Mouse (Mus musculus) myocyte (in vitro differentiated cells): ENCODE measurements around the gene Fam214b.

Source experiments
- E2F4 ChIP-seq: IDR thresholded peaks from one replicate; pipeline ENCODE4 v1.6.1; 2011; ENCODE audit warnings: mild to moderate bottlenecking, control low read depth, moderate library complexity; ENCODE audit not compliant: insufficient read depth
- MAX ChIP-seq: IDR thresholded peaks from one replicate; pipeline ENCODE4 v1.6.1; 2011; ENCODE audit warnings: low read depth, mild to moderate bottlenecking, control low read depth
- MYOG ChIP-seq, 3 experiments: IDR thresholded peaks; one replicate each; pipeline ENCODE4 v1.6.1; 2011; ENCODE audit warnings: control low read depth in 2 of 3, low read depth in 2 of 3, mild to moderate bottlenecking in 2 of 3; ENCODE audit not compliant: insufficient read length in 2 of 3, control insufficient read depth in 1 of 3, insufficient read depth in 1 of 3
- POLR2A ChIP-seq: IDR thresholded peaks from one replicate; pipeline ENCODE4 v1.6.1; 2011; ENCODE audit warnings: low read depth, mild to moderate bottlenecking, control low read depth, moderate library complexity; ENCODE audit not compliant: insufficient read length
- SRF ChIP-seq: IDR thresholded peaks from one replicate; pipeline ENCODE4 v1.6.1; 2011; ENCODE audit warnings: low read depth; ENCODE audit not compliant: control insufficient read depth, insufficient read length
- USF1 ChIP-seq: IDR thresholded peaks from one replicate; pipeline ENCODE4 v1.6.1; 2011; ENCODE audit warnings: low read depth, mild to moderate bottlenecking, control low read depth, moderate library complexity

DNA sequence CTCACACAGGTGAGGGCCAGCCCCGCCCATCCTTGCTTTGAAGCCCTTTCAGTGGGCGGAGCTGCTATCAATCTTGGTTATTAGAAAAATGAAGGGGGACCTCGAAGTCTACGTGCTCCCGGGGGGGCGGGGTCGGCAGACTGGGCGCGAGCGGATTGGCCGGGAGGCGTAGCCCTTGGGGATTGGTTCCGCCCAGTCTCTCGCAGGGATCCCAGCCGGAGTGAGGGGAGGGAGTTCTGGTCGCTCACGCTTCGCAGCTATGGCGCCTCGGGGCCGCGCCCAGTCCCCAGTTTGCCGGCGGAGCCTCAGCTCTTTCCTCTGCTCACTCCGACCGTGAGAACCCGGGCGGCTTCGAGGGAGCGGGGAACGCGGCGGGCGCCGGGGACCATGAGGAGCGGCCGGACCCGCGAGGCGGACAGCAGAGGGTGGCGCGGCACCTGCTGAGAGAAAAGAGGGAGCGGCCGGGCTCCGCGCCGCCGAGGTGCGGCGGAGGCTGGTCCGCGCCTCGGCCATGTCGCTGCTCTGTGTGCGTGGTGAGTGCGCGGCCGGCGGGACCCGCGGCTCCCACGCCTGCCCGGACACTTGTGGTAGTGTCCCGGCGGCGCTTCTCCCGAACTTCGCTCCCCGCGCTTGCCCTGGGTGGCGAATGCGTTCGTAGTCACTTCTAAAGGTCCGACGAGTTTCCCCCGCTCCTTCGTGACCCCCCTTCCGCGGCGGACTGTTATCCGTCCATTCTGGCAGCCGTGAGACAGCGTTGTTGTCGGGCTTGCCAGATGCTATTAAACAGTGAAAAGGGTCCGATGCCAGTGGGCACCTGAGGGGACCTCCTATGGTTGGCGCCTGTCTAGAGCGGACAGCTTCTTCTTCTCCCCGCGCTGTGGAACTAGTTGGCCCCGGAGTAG lies 13.0 kb upstream of the Fam214b start, which contains the start of gene Unc13b:
- TF ChIP-seq MYOG (IDR thresholded peaks at IDR 0.05; ENCODE audit: control insufficient read depth in 1 of 3, insufficient read depth in 1 of 3, insufficient read length in 2 of 3, low read depth in 2 of 3), result no peak
- TF ChIP-seq POLR2A, result no peak
- no peak for TF ChIP-seq E2F4
- TF ChIP-seq USF1, result no peak
- no peak for TF ChIP-seq SRF
- no peak for TF ChIP-seq MAX
